Mouse (Mus musculus) thymus, adult 2 months (tissue): ENCODE results near the gene Tekt4. TPM values are rescaled to one million over a fixed set of nuclear protein-coding genes. Genes with fewer than 3 reads are reported as not detected.

ENCODE experiments used
- DNase-seq: peaks from one replicate; pipeline ENCODE4 v3.0.0; 2021
- H3K27ac ChIP-seq: fragments of 200-500 bp; 2 replicates; pipeline ENCODE4 v1.5.1; 2012; ENCODE audit warnings: low read length, control low read depth; ENCODE audit not compliant: control insufficient read depth, insufficient read depth
- H3K27me3 ChIP-seq: fragments of 200-500 bp; 2 replicates; pipeline ENCODE4 v1.6.1; 2012; ENCODE audit warnings: mild to moderate bottlenecking, low read length, moderate library complexity, mixed read lengths; ENCODE audit not compliant: control insufficient read depth, insufficient read depth
- H3K36me3 ChIP-seq: fragments of 200-500 bp; 2 replicates; pipeline ENCODE4 v1.6.1; 2012; ENCODE audit warnings: mild to moderate bottlenecking, low read length, moderate library complexity; ENCODE audit not compliant: control insufficient read depth, insufficient read depth
- H3K4me1 ChIP-seq: fragments of 200-500 bp; replicated peaks from 2 replicates; pipeline ENCODE4 v1.6.1; 2012; ENCODE audit warnings: low read length; ENCODE audit not compliant: control insufficient read depth, insufficient read depth
- H3K4me3 ChIP-seq: fragments of 200-500 bp; 2 replicates; pipeline ENCODE4 v1.5.1; 2012; ENCODE audit warnings: mild to moderate bottlenecking, low read length, control low read depth, moderate library complexity; ENCODE audit not compliant: control insufficient read depth, insufficient read depth
- CTCF ChIP-seq: fragments of 200-500 bp; IDR thresholded peaks from 2 replicates; pipeline ENCODE4 v1.5.1; 2012; ENCODE audit warnings: mild to moderate bottlenecking, control low read depth, low read length, moderate library complexity, borderline replicate concordance; ENCODE audit not compliant: control insufficient read depth, poor library complexity, insufficient read depth; ENCODE audit errors: extremely low read depth
- POLR2A ChIP-seq: fragments of 200-500 bp; IDR thresholded peaks from 2 replicates; pipeline ENCODE4 v1.6.1; 2012; ENCODE audit warnings: mild to moderate bottlenecking, low read length, control low read depth, moderate library complexity; ENCODE audit not compliant: control insufficient read depth, poor library complexity, insufficient read depth; ENCODE audit errors: extremely low read depth
- WGBS: fragments of 180-500 bp; shearing (Covaris S2); methylation state at CpG from one replicate; pipeline ENCODE4 v1.1.7; 2018; 5-methylcytosine and 5-hydroxymethylcytosine counted together
- polyA plus RNA-seq: library from polyadenylated mRNA; depleted of rRNA; stranded (reverse); fragments of >200 nt; gene quantifications from 2 replicates; pipeline ENCODE4 v1.2.3, GENCODE M21; 2012; rRNA removed

The Tekt4 gene
- polyA plus RNA-seq, result 0.19 and 0.42 TPM in 2 replicates

DNA sequence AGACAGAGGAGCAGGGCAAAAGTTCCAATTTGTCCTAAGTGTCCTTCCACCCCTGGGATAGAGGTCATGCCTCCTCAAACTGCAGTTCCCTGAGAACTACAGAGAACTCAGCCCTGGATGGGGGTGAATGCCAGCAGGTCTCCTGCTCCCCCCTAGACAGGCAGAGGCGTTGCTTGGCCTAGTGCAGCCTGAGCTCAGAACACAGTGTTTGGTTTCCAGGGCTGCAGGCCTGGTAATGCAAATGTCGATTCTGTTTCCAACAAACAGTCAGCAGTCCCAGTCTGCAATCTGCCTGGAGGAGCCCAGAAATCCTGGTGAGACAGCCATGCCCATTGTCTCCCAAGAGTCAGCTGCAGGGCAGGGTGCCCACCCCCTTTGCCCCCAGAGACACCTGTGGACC, at the start of gene Tekt4:
Gene Tekt4 (plus strand): TSS at position 344 of the 400 bp plus-strand sequence.
- H3K27ac ChIP-seq, result no peak within 1 kb of the TSS
- WGBS, result 47% methylated on average over 2 of the region's 2 CpGs
- no peak for TF ChIP-seq CTCF
- TF ChIP-seq POLR2A, result no peak
- no peaks in the 10 kb centered on the region for H3K4me1 ChIP-seq
- no peak within 1 kb of the TSS for H3K4me3 ChIP-seq
- DNase-seq, result no peak
- H3K36me3 ChIP-seq, result no peaks in the 10 kb centered on the region
- no peaks in the 10 kb centered on the region for H3K27me3 ChIP-seq

DNA sequence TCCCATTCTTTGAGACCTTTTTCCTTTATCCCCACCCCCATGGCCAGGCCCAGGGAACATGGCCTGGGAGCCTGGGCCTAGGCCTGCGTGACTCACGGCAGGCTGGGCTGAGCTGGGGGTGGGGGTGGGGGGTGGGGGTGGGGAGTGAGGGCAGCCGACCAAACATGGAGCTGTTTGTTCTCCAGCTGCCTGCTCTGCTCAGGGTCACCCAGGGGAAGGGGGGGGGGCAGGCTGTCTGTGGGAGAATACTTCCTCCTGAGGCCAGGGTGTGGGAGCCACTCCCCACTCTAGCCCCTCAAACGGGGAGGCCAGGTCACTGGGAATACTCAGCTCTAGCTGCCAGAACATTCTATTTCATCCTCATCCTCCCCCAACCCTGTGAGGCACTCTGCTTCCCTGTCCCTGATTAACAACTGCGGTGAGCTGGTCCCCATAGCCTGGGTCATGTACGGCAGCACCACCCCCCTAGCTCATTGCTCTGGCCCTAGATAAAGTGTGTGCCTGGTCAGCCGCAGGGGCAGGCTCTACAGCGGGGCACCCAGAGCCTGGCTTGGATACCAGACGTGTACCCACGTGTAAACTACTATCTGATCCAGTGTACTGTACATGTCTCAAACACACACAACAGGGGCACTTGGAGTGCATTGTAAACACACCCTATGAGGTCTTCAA, 49.1 kb upstream of the Tekt4 start:
- no peak overlapping the region for H3K27ac ChIP-seq

DNA sequence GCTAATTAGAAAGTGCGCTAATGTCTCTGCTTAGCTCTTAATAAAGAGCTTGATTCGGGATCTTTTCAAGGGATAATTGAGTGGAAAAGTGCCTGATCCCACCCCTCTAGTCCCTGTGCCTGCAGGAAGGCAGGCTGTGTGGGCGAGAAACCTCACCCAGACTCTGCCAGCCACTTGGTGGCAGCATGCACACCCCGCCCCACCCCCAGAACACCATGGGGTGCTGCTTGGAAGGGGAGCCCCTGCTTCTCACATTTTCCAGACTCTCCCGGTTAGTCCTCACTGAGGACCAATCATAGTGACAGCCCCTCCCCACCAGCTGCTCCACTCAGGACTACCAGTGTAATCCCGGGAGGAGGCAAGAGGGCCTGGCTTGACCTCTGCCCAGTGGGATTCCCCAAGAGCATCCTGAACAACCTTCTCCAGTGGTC, 48.4 kb upstream of the Tekt4 start:
- no peak for TF ChIP-seq POLR2A
- TF ChIP-seq CTCF, result no peak
- 39% methylated on average over 6 of the region's 6 CpGs for WGBS
- Histone ChIP-seq H3K36me3 (no peaks in the 10 kb centered on the region), H3K27ac (no peak overlapping the region), H3K27me3 (no peaks in the 10 kb centered on the region), H3K4me3 (no peak overlapping the region), H3K4me1 (no peaks in the 10 kb centered on the region)
- no peak for DNase-seq

More for the DNA sequence above, 49.1 kb upstream of the Tekt4 start:
- Histone ChIP-seq H3K27me3 (no peaks in the 10 kb centered on the region), H3K4me3 (no peak overlapping the region), H3K4me1 (no peaks in the 10 kb centered on the region), H3K36me3 (no peaks in the 10 kb centered on the region)
- TF ChIP-seq CTCF (no peak), POLR2A (no peak)
- 18% methylated on average over 10 of the region's 10 CpGs for WGBS
- DNase-seq, result no peak

DNA sequence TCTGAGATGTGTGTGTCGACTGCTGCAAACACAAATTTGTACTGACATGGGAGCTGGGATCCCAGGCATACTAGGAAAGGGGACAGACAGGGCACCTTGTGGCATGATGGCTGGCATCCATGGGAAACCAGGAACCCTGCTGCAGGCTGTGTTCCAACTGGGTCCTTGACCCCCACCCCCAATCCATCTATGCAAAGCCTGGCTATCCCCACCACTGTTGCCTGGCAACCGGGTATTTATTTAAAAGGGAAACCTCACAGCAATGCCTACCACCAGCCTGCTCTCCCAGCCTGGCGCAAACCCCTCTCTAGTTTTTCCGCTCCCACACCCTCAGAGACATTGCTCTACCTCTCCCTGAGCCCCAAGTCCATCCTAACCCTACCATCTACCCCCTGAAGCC, 47.1 kb upstream of the Tekt4 start:
- no peak overlapping the region for H3K27ac ChIP-seq
- H3K36me3 ChIP-seq, result no peaks in the 10 kb centered on the region
- no peak for DNase-seq
- no peaks in the 10 kb centered on the region for H3K27me3 ChIP-seq
- TF ChIP-seq POLR2A (no peak), CTCF (no peak)
- WGBS, result 81% methylated on average over 4 of the region's 4 CpGs
- no peak overlapping the region for H3K4me3 ChIP-seq
- no peaks in the 10 kb centered on the region for H3K4me1 ChIP-seq

- TF ChIP-seq CTCF, result no peak
- no peak for TF ChIP-seq POLR2A
- Histone ChIP-seq H3K4me1 (no peaks in the 10 kb centered on the region), H3K4me3 (no peak overlapping the region), H3K27ac (no peak overlapping the region), H3K27me3 (no peaks in the 10 kb centered on the region), H3K36me3 (no peaks in the 10 kb centered on the region)
- DNase-seq, result no peak
- 93% methylated on average over 7 of the region's 7 CpGs for WGBS
Observed at GRCm38 (mm10) chr17:25408302-25408999, 46.0 kb upstream of the Tekt4 start.

GRCm38 (mm10) chr17:25409621-25410020, 44.8 kb upstream of the Tekt4 start:
- no peak for DNase-seq
- Histone ChIP-seq H3K4me1 (no peaks in the 10 kb centered on the region), H3K36me3 (no peaks in the 10 kb centered on the region), H3K27me3 (no peaks in the 10 kb centered on the region), H3K27ac (no peak overlapping the region), H3K4me3 (no peak overlapping the region)
- WGBS, result 89% methylated on average over 7 of the region's 7 CpGs
- no peak for TF ChIP-seq POLR2A
- TF ChIP-seq CTCF, result no peak
